Mouse (Mus musculus): ENCODE measurements around the gene Zswim1.
A peak's percentile ranks its signal among the peaks of the same experiment; 100 is the strongest.
"Not testable (repeated sequence)": the region's sequence is repeated elsewhere in the genome, so short reads cannot be mapped to it uniquely, and the experiment has no call there.

Zswim1 gene

GRCm38 (mm10) chr2:164792400-164793190, 29.9 kb upstream of the Zswim1 start:
- DNase-seq (ENCODE audit: low spot score in 2 of 2), result no peak

- peak in 1 of 2 experiments; percentile 56 for DNase-seq (ENCODE audit: low spot score in 2 of 2)
Observed at GRCm38 (mm10) chr2:164793236-164793635, 29.2 kb upstream of the Zswim1 start.

- DNase-seq (ENCODE audit: low spot score in 2 of 2), result no peak
Observed at GRCm38 (mm10) chr2:164793772-164794171, 28.7 kb upstream of the Zswim1 start.

GRCm38 (mm10) chr2:164794293-164794692, 28.2 kb upstream of the Zswim1 start:
- peak; percentile 54 to 84 for DNase-seq (ENCODE audit: low spot score in 2 of 2)

GRCm38 (mm10) chr2:164795868-164796267, 26.6 kb upstream of the Zswim1 start:
- DNase-seq (ENCODE audit: low spot score in 2 of 2), result no peak

GRCm38 (mm10) chr2:164798554-164798953, 23.9 kb upstream of the Zswim1 start:
- not testable (repeated sequence) for DNase-seq (ENCODE audit: low spot score in 2 of 2)

GRCm38 (mm10) chr2:164800252-164801004, 22.1 kb upstream of the Zswim1 start:
- no peak for DNase-seq (ENCODE audit: low spot score in 2 of 2)

GRCm38 (mm10) chr2:164803201-164803920, 19.1 kb upstream of the Zswim1 start:
- no peak for DNase-seq (ENCODE audit: low spot score in 2 of 2)

- DNase-seq (ENCODE audit: low spot score in 2 of 2), result no peak
Observed at GRCm38 (mm10) chr2:164803921-164804313, 18.6 kb upstream of the Zswim1 start.

- peak; percentile 98 to 99 for DNase-seq (ENCODE audit: low spot score in 2 of 2)
Observed at GRCm38 (mm10) chr2:164804533-164805331, 17.8 kb upstream of the Zswim1 start, which contains the start of the genes Acot8 and Zswim3. Gene Acot8 (minus strand): TSS chr2:164804882. Gene Zswim3 (plus strand): TSS chr2:164805098.

- DNase-seq (ENCODE audit: low spot score in 2 of 2), result no peak
Observed at GRCm38 (mm10) chr2:164805332-164805718, 17.2 kb upstream of the Zswim1 start.

GRCm38 (mm10) chr2:164806614-164807013, 15.9 kb upstream of the Zswim1 start:
- DNase-seq (ENCODE audit: low spot score in 2 of 2), result no peak

- no peak for DNase-seq (ENCODE audit: low spot score in 2 of 2)
Observed at GRCm38 (mm10) chr2:164813557-164813956, 8.9 kb upstream of the Zswim1 start.

GRCm38 (mm10) chr2:164815348-164815747, 7.1 kb upstream of the Zswim1 start:
- DNase-seq (ENCODE audit: low spot score in 2 of 2), result no peak

- DNase-seq (ENCODE audit: low spot score in 2 of 2), result no peak
Observed at GRCm38 (mm10) chr2:164815821-164816220, 6.7 kb upstream of the Zswim1 start.

- no peak for DNase-seq (ENCODE audit: low spot score in 2 of 2)
Observed at GRCm38 (mm10) chr2:164817206-164817605, 5.3 kb upstream of the Zswim1 start.

GRCm38 (mm10) chr2:164817703-164818102, 4.8 kb upstream of the Zswim1 start:
- DNase-seq (ENCODE audit: low spot score in 2 of 2), result no peak

GRCm38 (mm10) chr2:164821060-164821459, 1.4 kb upstream of the Zswim1 start:
- DNase-seq (ENCODE audit: low spot score in 2 of 2), result no peak

- no peak for DNase-seq (ENCODE audit: low spot score in 2 of 2)
Observed at GRCm38 (mm10) chr2:164823181-164823585, 697 bp downstream of the Zswim1 start.

GRCm38 (mm10) chr2:164823969-164824368, 1.5 kb downstream of the Zswim1 start:
- DNase-seq (ENCODE audit: low spot score in 2 of 2), result no peak

- no peak for DNase-seq (ENCODE audit: low spot score in 2 of 2)
Observed at GRCm38 (mm10) chr2:164825521-164825920, 3.0 kb downstream of the Zswim1 start.

Data from cerebellum, postnatal 4 days (tissue).